ENCODE assay signal across 8 mouse cellular contexts in the genomic region with DNA sequence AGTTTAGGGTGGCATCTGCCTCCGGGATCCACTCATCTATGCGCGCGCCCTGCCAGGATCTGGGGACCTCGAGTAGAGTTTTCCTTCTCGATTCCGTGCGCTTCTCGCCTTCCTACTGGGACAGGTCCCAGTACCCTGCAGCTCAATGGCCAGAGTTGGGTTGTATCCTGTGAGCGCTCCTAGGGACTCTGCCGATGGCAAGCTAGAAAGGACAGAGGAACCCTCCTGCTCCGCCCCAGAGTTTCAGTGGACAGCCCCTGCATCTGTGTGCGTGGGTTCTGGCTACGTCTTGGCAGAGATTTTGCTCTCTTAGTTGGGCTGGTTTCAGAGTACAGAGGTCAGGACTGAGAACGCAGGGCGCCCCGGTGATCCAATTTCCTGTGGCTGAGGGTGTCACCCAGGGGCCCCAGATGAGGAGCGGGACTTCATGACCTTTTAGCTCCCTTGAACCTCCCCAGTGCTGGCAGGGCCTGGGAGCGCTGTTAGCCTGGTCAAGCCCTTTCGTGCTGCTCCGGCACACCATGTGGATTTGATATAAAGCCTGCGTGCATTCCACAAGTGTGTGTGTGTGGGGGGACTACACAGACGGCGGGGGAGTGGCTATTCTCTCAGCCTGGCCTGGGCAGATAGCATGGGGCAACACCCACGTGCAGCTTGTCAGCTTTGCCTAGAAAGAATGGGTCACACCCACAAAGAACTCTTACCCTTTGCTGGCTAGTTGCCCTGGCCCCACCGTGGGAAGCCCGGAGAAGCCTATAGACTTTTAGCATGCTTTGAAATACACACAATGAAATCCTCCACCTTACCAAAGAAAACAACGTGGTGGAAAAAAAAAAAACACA. TPM values are rescaled to one million over a fixed set of nuclear protein-coding genes. Genes with fewer than 3 reads are reported as not detected.
A peak's percentile ranks its signal among the peaks of the same experiment; 100 is the strongest.
DNase-seq lines count a peak whose midpoint lies in the region; ATAC-seq and TF ChIP-seq lines count a peak whose summit lies in the region.
"Not testable (repeated sequence)": the region's sequence is repeated elsewhere in the genome, so short reads cannot be mapped to it uniquely, and the experiment has no call there.

No protein-coding gene starts in this region.

- not testable (repeated sequence) for H3K9ac ChIP-seq in embryonic facial prominence, embryonic 13.5 days; kidney, embryonic 14.5 days (ENCODE audit: low read depth, low read length); liver, adult 2 months (ENCODE audit: low read depth, low read length); neural tube, embryonic 14.5 days (replicated peaks; ENCODE audit: low read depth, low read length)
- H3K9ac ChIP-seq in heart, adult 2 months (ENCODE audit: low read depth, low read length) = peak overlapping the region; percentile 48; the same call in 1 of the 2 replicates

- peak overlapping the region; percentile 53 for H3K4me2 ChIP-seq in embryonic facial prominence, embryonic 13.5 days
- H3K4me2 ChIP-seq in kidney, embryonic 14.5 days (replicated peaks; ENCODE audit: low read depth, low read length) = peak overlapping the region; percentile 26; the same call in 1 of the 2 replicates
- H3K4me2 ChIP-seq in neural tube, embryonic 14.5 days (ENCODE audit: low read depth, low read length) = not testable (repeated sequence)

- 0 out of 2 replicates have a peak, but pooled peaks have one; percentile 1 for ATAC-seq in embryonic facial prominence, embryonic 13.5 days (ENCODE audit: insufficient number of reproducible peaks, insufficient read depth, low FRiP score, low TSS enrichment, low read depth)
- peak; percentile 65 for ATAC-seq in kidney, embryonic 14.5 days (ENCODE audit: low FRiP score, low TSS enrichment)
- ATAC-seq in neural tube, embryonic 14.5 days (ENCODE audit: low read depth) = peak; percentile 30; the same call in 1 of the 2 replicates

- H3K4me1 ChIP-seq in E14TG2a.4 (replicated peaks; ENCODE audit: low read depth, low read length); embryonic facial prominence, embryonic 13.5 days; heart, adult 2 months (ENCODE audit: control insufficient read depth, insufficient read depth, low read length); hindbrain, embryonic 10.5 days (replicated peaks); kidney, embryonic 14.5 days (ENCODE audit: control insufficient read depth, insufficient read depth, low read length); liver, adult 2 months (ENCODE audit: control insufficient read depth, insufficient read depth, low read length); neural tube, embryonic 14.5 days (ENCODE audit: control insufficient read depth, insufficient read depth, low read length): not testable (repeated sequence)

- 2% methylated on average over 19 of the region's 28 CpGs for WGBS in embryonic facial prominence, embryonic 13.5 days
- WGBS in heart, adult 2 months = under 1% methylated on average over 18 of the region's 28 CpGs
- WGBS in hindbrain, embryonic 10.5 days = 3% methylated on average over 20 of the region's 28 CpGs
- WGBS in kidney, embryonic 14.5 days = 4% methylated on average over 12 of the region's 28 CpGs
- 1% methylated on average over 18 of the region's 28 CpGs for WGBS in liver, adult 2 months
- WGBS in neural tube, embryonic 14.5 days = 7% methylated on average over 13 of the region's 28 CpGs

- not testable (repeated sequence) for H3K27ac ChIP-seq in embryonic facial prominence, embryonic 13.5 days; hindbrain, embryonic 10.5 days; kidney, embryonic 14.5 days (ENCODE audit: low read depth, low read length); liver, adult 2 months (replicated peaks; ENCODE audit: insufficient read depth, low read depth, low read length); neural tube, embryonic 14.5 days (ENCODE audit: low read depth, low read length)
- peak overlapping the region; percentile 26 for H3K27ac ChIP-seq in heart, adult 2 months

- TF ChIP-seq CTCF in E14TG2a.4 (conservative IDR thresholded peaks at IDR 0.05; ENCODE audit: low read length); heart, adult 2 months (IDR thresholded peaks at IDR 0.05); liver, adult 2 months (IDR thresholded peaks at IDR 0.05; ENCODE audit: low read depth, low read length): not testable (repeated sequence)

- not testable (repeated sequence) for H3K36me3 ChIP-seq in E14TG2a.4 (ENCODE audit: insufficient read depth, low read length); embryonic facial prominence, embryonic 13.5 days; heart, adult 2 months (ENCODE audit: control insufficient read depth, insufficient read depth, low read length); hindbrain, embryonic 10.5 days; kidney, embryonic 14.5 days (ENCODE audit: control insufficient read depth, insufficient read depth, low read length); liver, adult 2 months (ENCODE audit: control insufficient read depth, insufficient read depth, low read length); neural tube, embryonic 14.5 days (ENCODE audit: control insufficient read depth, insufficient read depth, low read length)

- H3K4me3 ChIP-seq in E14TG2a.4 (replicated peaks; ENCODE audit: low read length) = peak overlapping the region; percentile 67
- H3K4me3 ChIP-seq in embryonic facial prominence, embryonic 13.5 days = peak overlapping the region; percentile 31
- peak overlapping the region; percentile 29 for H3K4me3 ChIP-seq in heart, adult 2 months
- H3K4me3 ChIP-seq in hindbrain, embryonic 10.5 days = peak overlapping the region; percentile 36
- H3K4me3 ChIP-seq in kidney, embryonic 14.5 days (ENCODE audit: low read length) = peak overlapping the region; percentile 19; the same call in 1 of the 2 replicates
- H3K4me3 ChIP-seq in liver, adult 2 months (ENCODE audit: insufficient read depth, low read depth, low read length) = peak overlapping the region; percentile 38; the same call in 1 of the 2 replicates
- not testable (repeated sequence) for H3K4me3 ChIP-seq in neural tube, embryonic 14.5 days (ENCODE audit: low read depth, low read length)

- TF ChIP-seq POLR2A in heart, adult 2 months (IDR thresholded peaks at IDR 0.05; ENCODE audit: insufficient read depth, low read depth, low read length); liver, adult 2 months (IDR thresholded peaks at IDR 0.05; ENCODE audit: extremely low read depth, insufficient read depth, low read length): not testable (repeated sequence)

- not testable (repeated sequence) for H3K9me3 ChIP-seq in E14TG2a.4 (ENCODE audit: low read length); embryonic facial prominence, embryonic 13.5 days; hindbrain, embryonic 10.5 days; kidney, embryonic 14.5 days (ENCODE audit: control insufficient read depth, low read length); neural tube, embryonic 14.5 days (ENCODE audit: control insufficient read depth, low read length)

- not testable (repeated sequence) for TF ChIP-seq EP300 in heart, adult 2 months (IDR thresholded peaks at IDR 0.05; ENCODE audit: insufficient read depth, low read depth, low read length)

- DNase-seq in heart, adult 2 months = peak; percentile 48 to 57
- peak; percentile 21 for DNase-seq in hindbrain, embryonic 10.5 days (ENCODE audit: low spot score)
- DNase-seq in liver, adult 2 months (ENCODE audit: extremely low read depth, low read depth, low spot score) = not testable (repeated sequence)
- peak; percentile 32 to 53 for DNase-seq in lung, postnatal 4 days

- H3K27me3 ChIP-seq in E14TG2a.4 (ENCODE audit: insufficient read depth, low read length); embryonic facial prominence, embryonic 13.5 days; heart, adult 2 months (ENCODE audit: control insufficient read depth, insufficient read depth, low read length); hindbrain, embryonic 10.5 days (ENCODE audit: insufficient read depth, poor library complexity, severe bottlenecking); kidney, embryonic 14.5 days (ENCODE audit: control insufficient read depth, insufficient read depth, low read length); liver, adult 2 months (ENCODE audit: control insufficient read depth, insufficient read depth, low read length); neural tube, embryonic 14.5 days (ENCODE audit: control insufficient read depth, insufficient read depth, low read length): not testable (repeated sequence)

- intact Hi-C loops in heart, adult 2 months (cut with DNase I) = not testable (repeated sequence)

- not testable (repeated sequence) for H3K79me2 ChIP-seq in heart, adult 2 months (replicated peaks; ENCODE audit: control insufficient read depth, insufficient read depth, low read length); liver, adult 2 months (ENCODE audit: control insufficient read depth, insufficient read depth, low read length)

RNA-seq across cellular contexts. Expression of a gene that starts 1.0 kb away (rescaled TPM):
- polyA plus RNA-seq in embryonic facial prominence, embryonic 13.5 days (2015; fragmentation: Nextera tagmentation; extraction: Ambion mirVana) = 45.8 and 66.0 TPM in 2 replicates
- 10 to 100 TPM; 55.5 to 59.9 TPM for total RNA-seq in heart, adult 2 months (2021)
- 62.5 and 99.5 TPM in 2 replicates for polyA plus RNA-seq in heart, adult 2 months (2012; rRNA removed)
- 43.9 and 49.3 TPM in 2 replicates for polyA plus RNA-seq in hindbrain, embryonic 10.5 days (2016; fragmentation: Nextera tagmentation; extraction: Ambion mirVana)
- polyA plus RNA-seq in kidney, embryonic 14.5 days (2014; fragmentation: Nextera tagmentation; extraction: Ambion mirVana) = 61.8 and 96.1 TPM in 2 replicates
- total RNA-seq in liver, adult 2 months (2014; rRNA removed) = 10.4 and 14.6 TPM in 2 replicates
- 7.1 and 9.0 TPM in 2 replicates for polyA plus RNA-seq in liver, adult 2 months (2012; rRNA removed)
- 39.1 and 78.4 TPM in 2 replicates for polyA plus RNA-seq in neural tube, embryonic 14.5 days (2014; fragmentation: Nextera tagmentation; extraction: Ambion mirVana)

RNA-seq across cellular contexts. Expression of a gene that starts 44.5 kb away (rescaled TPM):
- 10.6 and 11.4 TPM in 2 replicates for polyA plus RNA-seq in embryonic facial prominence, embryonic 13.5 days (2015; fragmentation: Nextera tagmentation; extraction: Ambion mirVana)
- total RNA-seq in heart, adult 2 months (2021) = 1 to 10 TPM; 6.1 to 8.6 TPM
- 25.2 and 32.9 TPM in 2 replicates for polyA plus RNA-seq in heart, adult 2 months (2012; rRNA removed)
- 29.3 and 29.5 TPM in 2 replicates for polyA plus RNA-seq in hindbrain, embryonic 10.5 days (2016; fragmentation: Nextera tagmentation; extraction: Ambion mirVana)
- 12.0 and 15.7 TPM in 2 replicates for polyA plus RNA-seq in kidney, embryonic 14.5 days (2014; fragmentation: Nextera tagmentation; extraction: Ambion mirVana)
- total RNA-seq in liver, adult 2 months (2014; rRNA removed) = 1.1 and 2.0 TPM in 2 replicates
- polyA plus RNA-seq in liver, adult 2 months (2012; rRNA removed) = 1.7 and 4.3 TPM in 2 replicates
- 28.4 and 32.3 TPM in 2 replicates for polyA plus RNA-seq in neural tube, embryonic 14.5 days (2014; fragmentation: Nextera tagmentation; extraction: Ambion mirVana)

Comparison
In these comparisons a context has a peak if more than half of its experiments do, and no peak if none do; other contexts are left out.
1. ATAC-seq: peak in every context shown above with its lines; median percentile 65 in kidney, embryonic 14.5 days; 30 in neural tube, embryonic 14.5 days; 1 in embryonic facial prominence, embryonic 13.5 days.